In genomic region chr8:13021830-13022229, GRCm38 (mm10) we compare ENCODE assay signal across 25 mouse cellular contexts. TPM values are rescaled to one million over a fixed set of nuclear protein-coding genes. Genes with fewer than 3 reads are reported as not detected.
DNase-seq lines count a peak whose midpoint lies in the region; ATAC-seq and TF ChIP-seq lines count a peak whose summit lies in the region.
"Had no signal": no experiment of that assay in that cellular context is flagged by ENCODE, and none has a peak within 500 bp of the region (broad histone marks: within the 10 kb centered on the region; RNA-seq: fewer than 3 reads in every experiment).

No protein-coding gene starts in this region.

- DNase-seq in frontal cortex, postnatal 14 days (ENCODE audit: low spot score in 2 of 2): no peak
- peak; percentile 18 for DNase-seq in lung, postnatal 25 days (ENCODE audit: low spot score)
- DNase-seq in lung, postnatal 14 days: no peak
- peak; percentile 31 to 36 for DNase-seq in left cerebral cortex, adult 2 months (ENCODE audit: extremely low spot score in 1 of 2, low spot score in 2 of 2)
- peak; percentile 41 to 63 for DNase-seq in right cerebral cortex, postnatal 36 days (ENCODE audit: low spot score in 2 of 2)
- DNase-seq in testis, postnatal 10 days (ENCODE audit: low spot score): no peak
- DNase-seq: cerebellum, postnatal 10 days; gastrocnemius, postnatal 36 days; heart, postnatal 10 days; kidney, adult 2 months; kidney, postnatal 14 days; lung, embryonic 14.5 days; spleen, adult 18-20 months had no signal

- H3K4me3 ChIP-seq in left cerebral cortex, adult 2 months: no peak overlapping the region
- H3K4me3 ChIP-seq in intestine, postnatal 0 days (ENCODE audit: low read depth, low read length): no peak overlapping the region
- H3K4me3 ChIP-seq: heart, embryonic 10.5 days; limb, embryonic 10.5 days had no signal

- ATAC-seq in frontal cortex, adult (ENCODE audit: low TSS enrichment): peak; percentile 85
- no peak for ATAC-seq in intestine, postnatal 0 days

- no peaks in the 10 kb centered on the region for H3K4me1 ChIP-seq in intestine, postnatal 0 days (replicated peaks; ENCODE audit: control insufficient read depth, insufficient read depth, low read length)

- H3K9me3 ChIP-seq in intestine, postnatal 0 days (ENCODE audit: control insufficient read depth): no peaks in the 10 kb centered on the region
- H3K9me3 ChIP-seq: heart, embryonic 10.5 days; limb, embryonic 10.5 days had no signal

- H3K36me3 ChIP-seq in intestine, postnatal 0 days (ENCODE audit: control insufficient read depth, insufficient read depth): no peaks in the 10 kb centered on the region
- H3K36me3 ChIP-seq: heart, embryonic 10.5 days; limb, embryonic 10.5 days had no signal

- intact Hi-C loops in left cerebral cortex, adult 2 months (cut with DNase I): loop anchor here (2.0 kb wide), 1 partner anchor 37 kb away; no protein-coding TSS in a partner anchor

- peak overlapping the region; percentile 58; the same call in 1 of the 2 replicates for H3K27ac ChIP-seq in left cerebral cortex, adult 2 months
- H3K27ac ChIP-seq in intestine, postnatal 0 days (ENCODE audit: low read depth, low read length): no peak overlapping the region
- H3K27ac ChIP-seq: heart, embryonic 10.5 days; limb, embryonic 10.5 days had no signal

- no peak overlapping the region for H3K4me2 ChIP-seq in intestine, postnatal 0 days (replicated peaks; ENCODE audit: low read depth)
- H3K4me2 ChIP-seq: liver, embryonic 11.5 days; lung, embryonic 14.5 days had no signal

- 96% methylated on average over 8 of the region's 8 CpGs for WGBS in intestine, postnatal 0 days

- H3K27me3 ChIP-seq in intestine, postnatal 0 days (replicated peaks; ENCODE audit: control insufficient read depth, insufficient read depth, low read length): no peaks in the 10 kb centered on the region

- TF ChIP-seq CTCF in left cerebral cortex, adult 2 months (IDR thresholded peaks at IDR 0.05): no peak
- TF ChIP-seq CTCF in intestine, postnatal 0 days (IDR thresholded peaks at IDR 0.05; ENCODE audit: low read depth): no peak

- no peak overlapping the region for H3K9ac ChIP-seq in intestine, postnatal 0 days (ENCODE audit: low read depth, low read length)
- H3K9ac ChIP-seq: lung, embryonic 14.5 days had no signal

RNA-seq across cellular contexts. Expression of gene F7, which starts 4.0 kb away (rescaled TPM):
- total RNA-seq in left cerebral cortex, adult 2 months (2021): under 1 TPM in 1 of 2 experiments, not detected in 1; 0.49 TPM
- 0.08 TPM in 2 replicates for polyA plus RNA-seq in intestine, postnatal 0 days (2015; fragmentation: Nextera tagmentation; extraction: Ambion mirVana)
- total RNA-seq: gastrocnemius, postnatal 36 days; heart, postnatal 10 days; MEL; midbrain, postnatal 0 days had no signal
- polyA plus RNA-seq: forebrain, embryonic 11.5 days; limb, embryonic 10.5 days; neural tube, embryonic 11.5 days; stomach, embryonic 14.5 days; thymus, postnatal 0 days had no signal

RNA-seq across cellular contexts. Expression of gene F10, which starts 15.3 kb away (rescaled TPM):
- total RNA-seq in left cerebral cortex, adult 2 months (2021): under 1 TPM in 1 of 2 experiments, not detected in 1; 0.45 TPM
- 111 and 116 TPM in 2 replicates for polyA plus RNA-seq in intestine, postnatal 0 days (2015; fragmentation: Nextera tagmentation; extraction: Ambion mirVana)
- total RNA-seq: gastrocnemius, postnatal 36 days; midbrain, postnatal 0 days had no signal

RNA-seq across cellular contexts. Expression of gene Proz, which starts 38.9 kb away (rescaled TPM):
- total RNA-seq in left cerebral cortex, adult 2 months (2021): not detected
- polyA plus RNA-seq in intestine, postnatal 0 days (2015; fragmentation: Nextera tagmentation; extraction: Ambion mirVana): 15.9 and 19.5 TPM in 2 replicates
- total RNA-seq: adrenal gland, adult 18-20 months; gastrocnemius, postnatal 36 days; heart, postnatal 10 days; midbrain, postnatal 0 days had no signal

Comparison
In these comparisons a context has a peak if more than half of its experiments do, and no peak if none do; other contexts are left out.
1. DNase-seq: peak in lung, postnatal 25 days (single experiment), left cerebral cortex, adult 2 months (2 of 2) and right cerebral cortex, postnatal 36 days (2 of 2); none in frontal cortex, postnatal 14 days (0 of 2), lung, postnatal 14 days (single experiment) and testis, postnatal 10 days (single experiment).